Comparison of ENCODE assay signal across 8 mouse cellular contexts in the genomic region with DNA sequence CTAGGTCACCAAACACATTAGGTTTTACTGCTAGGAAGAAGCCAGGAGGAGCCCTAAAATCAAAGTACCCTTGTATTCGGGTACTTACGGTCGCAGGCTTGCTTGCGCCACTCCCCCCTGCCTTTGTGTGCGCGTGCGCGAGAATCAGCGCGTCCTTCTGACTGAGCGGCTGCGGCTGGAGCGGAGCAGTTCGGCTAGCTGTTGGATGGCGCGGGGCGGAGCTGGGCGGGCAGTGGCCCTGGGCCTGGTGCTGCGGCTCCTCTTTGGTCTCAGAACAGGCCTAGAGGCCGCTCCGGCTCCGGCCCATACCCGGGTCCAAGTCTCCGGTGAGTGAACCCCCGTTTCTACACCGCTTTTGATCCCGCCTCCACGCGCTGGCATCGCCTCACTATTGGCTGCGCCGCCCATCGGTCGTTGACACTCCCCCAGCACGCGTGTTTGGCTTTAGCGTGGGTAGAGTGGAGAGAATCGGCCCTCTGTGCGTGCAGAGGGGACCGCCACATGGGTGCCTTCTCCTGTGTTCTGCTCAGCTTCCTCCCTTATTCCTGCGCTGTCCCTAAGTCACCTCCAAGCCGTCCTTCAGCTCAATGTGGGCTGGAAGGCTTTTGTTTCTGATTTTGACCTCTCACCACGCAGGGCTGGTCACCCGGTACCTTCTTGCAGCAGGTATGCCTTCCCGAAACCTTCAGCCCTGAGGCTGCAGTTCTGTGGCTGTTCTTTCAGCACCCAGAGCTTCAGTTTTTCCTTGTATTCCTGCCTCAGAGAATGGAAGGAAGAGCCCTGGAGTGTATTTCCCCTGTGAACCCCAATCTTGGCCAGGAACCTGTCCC. TPM values are rescaled to one million over a fixed set of nuclear protein-coding genes. Genes with fewer than 3 reads are reported as not detected.
DNase-seq lines count a peak whose midpoint lies in the region; ATAC-seq and TF ChIP-seq lines count a peak whose summit lies in the region.

Gene Cd320, plus strand, starts transcription at position 126 of the 830 bp plus-strand sequence.

- H3K4me2 ChIP-seq in lung, embryonic 16.5 days (ENCODE audit: low read depth, low read length) = peak within 1 kb of the TSS; percentile 94

- peaks cover 4% of the 10 kb centered on the region; the same call in 1 of the 2 replicates for H3K79me2 ChIP-seq in MEL (ENCODE audit: control insufficient read depth, insufficient read depth, low read length, poor library complexity)

- H3K4me3 ChIP-seq in MEL (ENCODE audit: control insufficient read depth in 1 of 2, insufficient read depth in 1 of 2, low read depth in 2 of 2, low read length in 2 of 2) = peak within 1 kb of the TSS; percentile 83 to 84
- H3K4me3 ChIP-seq in cerebellum, adult 2 months (replicated peaks; ENCODE audit: insufficient read depth, low read depth, low read length) = peak within 1 kb of the TSS; percentile 74
- H3K4me3 ChIP-seq in lung, embryonic 16.5 days (ENCODE audit: low read length) = peak within 1 kb of the TSS; percentile 88

- no peaks in the 10 kb centered on the region for H3K9me3 ChIP-seq in MEL (replicated peaks; ENCODE audit: insufficient read depth, low read length)
- H3K9me3 ChIP-seq in lung, embryonic 16.5 days (ENCODE audit: control insufficient read depth, low read length) = no peaks in the 10 kb centered on the region

- ATAC-seq in hematopoietic stem cell, adult 5-6 weeks (replicated peaks in 1 of 2; ENCODE audit: insufficient read depth in 1 of 2, low FRiP score in 2 of 2, low TSS enrichment in 1 of 2, low read depth in 1 of 2, poor library complexity in 2 of 2, severe bottlenecking in 2 of 2) = peak; percentile 89 to 94
- peak; percentile 96 for ATAC-seq in lung, embryonic 16.5 days (ENCODE audit: low read depth)

- H3K9ac ChIP-seq in MEL (ENCODE audit: control insufficient read depth, low read depth, low read length, poor library complexity, severe bottlenecking) = peak within 1 kb of the TSS; percentile 73
- H3K9ac ChIP-seq in lung, embryonic 16.5 days (ENCODE audit: low read length) = peak within 1 kb of the TSS; percentile 81

- under 1% methylated on average over 45 of the region's 45 CpGs for WGBS in cerebellum, adult 2 months
- under 1% methylated on average over 45 of the region's 45 CpGs for WGBS in lung, embryonic 16.5 days

- no peaks in the 10 kb centered on the region for H3K27me3 ChIP-seq in MEL (ENCODE audit: control insufficient read depth in 1 of 2, insufficient read depth in 2 of 2, low read length in 2 of 2)
- no peaks in the 10 kb centered on the region for H3K27me3 ChIP-seq in cerebellum, adult 2 months (ENCODE audit: control insufficient read depth, insufficient read depth, low read length)
- no peaks in the 10 kb centered on the region for H3K27me3 ChIP-seq in lung, embryonic 16.5 days (ENCODE audit: control insufficient read depth, insufficient read depth, low read depth, low read length)

- no peak for TF ChIP-seq EP300 in MEL (IDR thresholded peaks at IDR 0.05; ENCODE audit: low read depth in 1 of 2, low read length in 2 of 2)

- peak; percentile 95 for DNase-seq in MEL (ENCODE audit: low read depth, low spot score)
- peak; percentile 93 to 96 for DNase-seq in cerebellum, adult 2 months
- DNase-seq in forelimb bud, embryonic 11.5 days (ENCODE audit: low read depth, low spot score) = peak; percentile 92
- DNase-seq in layer of hippocampus, adult 9-10 months (ENCODE audit: low spot score) = peak; percentile 86
- DNase-seq in ovary, postnatal 10 days (ENCODE audit: low spot score) = peak; percentile 80
- DNase-seq in thymus, postnatal 10 days (ENCODE audit: low spot score in 2 of 2) = peak; percentile 77 to 87

- H3K36me3 ChIP-seq in MEL (ENCODE audit: control insufficient read depth in 1 of 2, insufficient read depth in 2 of 2, low read length in 2 of 2) = peaks cover 0 to 10% of the 10 kb centered on the region in 2 experiments; a peak in 2 of 4 replicates
- H3K36me3 ChIP-seq in lung, embryonic 16.5 days (ENCODE audit: control insufficient read depth, insufficient read depth, low read length) = no peaks in the 10 kb centered on the region; the same call in 1 of the 2 replicates

- peaks cover 2 to 11% of the 10 kb centered on the region in 2 experiments; a peak in 3 of 4 replicates for H3K4me1 ChIP-seq in MEL (ENCODE audit: control insufficient read depth in 1 of 2, insufficient read depth in 2 of 2, low read length in 2 of 2)
- H3K4me1 ChIP-seq in cerebellum, adult 2 months (ENCODE audit: control insufficient read depth, insufficient read depth, low read length) = no peaks in the 10 kb centered on the region
- H3K4me1 ChIP-seq in lung, embryonic 16.5 days (replicated peaks; ENCODE audit: control insufficient read depth, insufficient read depth, low read length) = peaks cover 10% of the 10 kb centered on the region

- no peak for TF ChIP-seq CTCF in MEL (IDR thresholded peaks at IDR 0.05 in 2 of 3, conservative IDR thresholded peaks at IDR 0.05 in 1 of 3; ENCODE audit: control insufficient read depth in 1 of 3, insufficient read depth in 1 of 3, low read depth in 2 of 3, low read length in 3 of 3, poor library complexity in 1 of 3, severe bottlenecking in 1 of 3)
- no peak for TF ChIP-seq CTCF in cerebellum, adult 2 months (IDR thresholded peaks at IDR 0.05; ENCODE audit: borderline replicate concordance, insufficient read depth, low read depth, low read length)

- peak; percentile 51 to 72; a peak in 2 of 4 replicates for TF ChIP-seq POLR2A in MEL (IDR thresholded peaks at IDR 0.05; ENCODE audit: control insufficient read depth in 1 of 2, insufficient read depth in 1 of 2, low read depth in 1 of 2, low read length in 2 of 2, poor library complexity in 1 of 2)
- peak; percentile 80 for TF ChIP-seq POLR2A in cerebellum, adult 2 months (IDR thresholded peaks at IDR 0.05; ENCODE audit: borderline replicate concordance, insufficient read depth, low read length)

- no peak within 1 kb of the TSS for H3K27ac ChIP-seq in MEL (ENCODE audit: control insufficient read depth, low read depth, low read length)
- 0 out of 2 replicates have a peak within 1 kb of the TSS, but pooled peaks have one; percentile 32 for H3K27ac ChIP-seq in cerebellum, adult 2 months (ENCODE audit: insufficient read depth, low read length)
- H3K27ac ChIP-seq in lung, embryonic 16.5 days (ENCODE audit: low read length) = peak within 1 kb of the TSS; percentile 73

- TF ChIP-seq RAD21 in MEL (IDR thresholded peaks at IDR 0.05; ENCODE audit: low read depth, low read length) = no peak

TF ChIP-seq in MEL, 35 proteins besides CTCF, POLR2A, EP300 and RAD21:
- TF ChIP-seq NELFE (IDR thresholded peaks at IDR 0.05; ENCODE audit: low read depth, low read length) (peak; percentile 78), ETS1 (IDR thresholded peaks at IDR 0.05; ENCODE audit: low read depth, low read length) (no peak), SIN3A (IDR thresholded peaks at IDR 0.05; ENCODE audit: low read length) (peak; percentile 76; the same call in 1 of the 2 replicates), TAL1 (IDR thresholded peaks at IDR 0.05; ENCODE audit: low read length) (no peak), MEF2A (IDR thresholded peaks at IDR 0.05; ENCODE audit: extremely low read depth, insufficient replicate concordance, low read depth, low read length, poor library complexity, severe bottlenecking) (no peak), MYC (IDR thresholded peaks at IDR 0.05; ENCODE audit: low read depth, low read length) (no peak), MAFK (IDR thresholded peaks at IDR 0.05; ENCODE audit: borderline replicate concordance, low read depth, low read length) (no peak), HCFC1 (IDR thresholded peaks at IDR 0.05; ENCODE audit: low read depth, low read length) (peak; percentile 78), CHD2 (IDR thresholded peaks at IDR 0.05; ENCODE audit: low read length) (no peak), MYB (IDR thresholded peaks at IDR 0.05; ENCODE audit: low read depth, low read length) (no peak), GABPA (IDR thresholded peaks at IDR 0.05; ENCODE audit: low read depth, low read length) (peak; percentile 53; the same call in 1 of the 2 replicates), TCF12 (IDR thresholded peaks at IDR 0.05; ENCODE audit: low read depth, low read length) (peak; percentile 45; the same call in 1 of the 2 replicates), KAT2A (conservative IDR thresholded peaks at IDR 0.05; ENCODE audit: low read depth, low read length) (no peak), BHLHE40 (IDR thresholded peaks at IDR 0.05; ENCODE audit: borderline replicate concordance, low read depth, low read length) (0 out of 2 replicates have a peak, but pooled peaks have one; percentile 9), MAZ (IDR thresholded peaks at IDR 0.05; ENCODE audit: low read depth, low read length) (peak; percentile 69), NRF1 (IDR thresholded peaks at IDR 0.05; ENCODE audit: insufficient read depth, low read depth, low read length, poor library complexity, severe bottlenecking) (peak; percentile 90), TBP (IDR thresholded peaks at IDR 0.05; ENCODE audit: low read depth, low read length) (0 out of 2 replicates have a peak, but pooled peaks have one; percentile 5), JUND (IDR thresholded peaks at IDR 0.05; ENCODE audit: low read depth, low read length) (no peak), POLR2AphosphoS5 (IDR thresholded peaks at IDR 0.05; ENCODE audit: borderline replicate concordance, low read depth, low read length) (no peak), MXI1 (IDR thresholded peaks at IDR 0.05; ENCODE audit: low read depth, low read length) (peak; percentile 99)
TF ChIP-seq in MEL: peak in this region for 10.

RNA-seq across cellular contexts. Expression of gene Cd320, which starts in this region (rescaled TPM):
- 38.5 and 48.5 TPM in 2 replicates for total RNA-seq in MEL (2012; rRNA removed)
- polyA plus RNA-seq in MEL (2012; ENCODE audit: insufficient read depth in 1 of 2, insufficient read length in 2 of 2, low read depth in 1 of 2, low replicate concordance in 2 of 2, missing spikeins in 1 of 2) = 10 to 100 TPM in 1 of 2 experiments, not detected in 1; 45.6 TPM
- polyA plus RNA-seq in cerebellum, adult 2 months (2012; rRNA removed) = 34.4 and 34.7 TPM in 2 replicates
- total RNA-seq in hematopoietic stem cell, adult 5-6 weeks (2017) = 11.3 and 22.1 TPM in 2 replicates
- polyA plus RNA-seq in lung, embryonic 16.5 days (2015; fragmentation: Nextera tagmentation; extraction: Ambion mirVana) = 63.4 and 67.1 TPM in 2 replicates
